Mouse (Mus musculus) embryonic facial prominence, embryonic 12.5 days (tissue): ENCODE results near the gene Fam102a. TPM values are rescaled to one million over a fixed set of nuclear protein-coding genes. Genes with fewer than 3 reads are reported as not detected.
A peak's percentile ranks its signal among the peaks of the same experiment; 100 is the strongest.
"Not testable (repeated sequence)": the region's sequence is repeated elsewhere in the genome, so short reads cannot be mapped to it uniquely, and the experiment has no call there.

Experiments used
- ATAC-seq: fragments of 200-750 bp; cut with Nextera tagmentation; 2 replicates; pipeline ENCODE4 v1.8.0; 2017; ENCODE audit not compliant: insufficient number of reproducible peaks, insufficient read depth, low FRiP score, low TSS enrichment
- H3K27ac ChIP-seq: fragments of 300-500 bp; sonication (generic); 2 replicates; pipeline ENCODE4 v1.5.1; 2016; ENCODE audit warnings: mild to moderate bottlenecking
- H3K27me3 ChIP-seq: fragments of 300-500 bp; sonication (generic); 2 replicates; pipeline ENCODE4 v1.6.1; 2016; ENCODE audit warnings: mild to moderate bottlenecking, moderate library complexity
- H3K36me3 ChIP-seq: fragments of 300-500 bp; sonication (generic); 2 replicates; pipeline ENCODE4 v1.6.1; 2016; ENCODE audit warnings: mild to moderate bottlenecking
- H3K4me1 ChIP-seq: fragments of 300-500 bp; sonication (generic); 2 replicates; pipeline ENCODE4 v1.6.1; 2016
- H3K4me2 ChIP-seq: fragments of 300-500 bp; sonication (generic); replicated peaks from 2 replicates; pipeline ENCODE4 v1.6.1; 2016; ENCODE audit warnings: mild to moderate bottlenecking, moderate library complexity
- H3K4me3 ChIP-seq: fragments of 300-500 bp; sonication (generic); 2 replicates; pipeline ENCODE4 v1.5.1; 2016; ENCODE audit warnings: mild to moderate bottlenecking
- H3K9ac ChIP-seq: fragments of 300-500 bp; sonication (generic); 2 replicates; pipeline ENCODE4 v1.6.1; 2016; ENCODE audit warnings: mild to moderate bottlenecking, moderate library complexity
- H3K9me3 ChIP-seq: fragments of 300-500 bp; sonication (generic); 2 replicates; pipeline ENCODE4 v1.6.1; 2016; ENCODE audit warnings: mild to moderate bottlenecking, moderate library complexity
- WGBS: fragments of 180-500 bp; shearing (Covaris S2); methylation state at CpG from one replicate; pipeline ENCODE4 v1.1.7; 2016; 5-methylcytosine and 5-hydroxymethylcytosine counted together
- polyA plus RNA-seq: library from polyadenylated mRNA; unstranded; fragments of >200 nt; fragmentation: Nextera tagmentation; extraction: Ambion mirVana; gene quantifications from 2 replicates; pipeline ENCODE4 v1.2.1, GENCODE M21; 2016

Gene Fam102a
- polyA plus RNA-seq = 14.2 and 17.0 TPM in 2 replicates

GRCm38 (mm10) chr2:32534733-32535471, at the start of gene Fam102a:
TSS of gene Fam102a (plus strand) at chr2:32535332.
- Histone ChIP-seq H3K4me3 (peak within 1 kb of the TSS; percentile 79), H3K27ac (peak within 1 kb of the TSS; percentile 98), H3K4me2 (peak within 1 kb of the TSS; percentile 90), H3K36me3 (no peaks in the 10 kb centered on the region), H3K9ac (peak within 1 kb of the TSS; percentile 81), H3K9me3 (no peaks in the 10 kb centered on the region), H3K27me3 (no peaks in the 10 kb centered on the region), H3K4me1 (peaks cover 51% of the 10 kb centered on the region)
- WGBS = under 1% methylated on average over 67 of the region's 67 CpGs
- ATAC-seq = peak; percentile 86

GRCm38 (mm10) chr2:32485751-32486150, 49.4 kb upstream of the Fam102a start:
- 74% methylated on average over 4 of the region's 4 CpGs for WGBS

GRCm38 (mm10) chr2:32486155-32486554, 49.0 kb upstream of the Fam102a start:
- Histone ChIP-seq H3K4me1 (no peaks in the 10 kb centered on the region), H3K27ac (no peak overlapping the region), H3K4me2 (no peak overlapping the region), H3K9me3 (no peaks in the 10 kb centered on the region), H3K4me3 (no peak overlapping the region), H3K27me3 (no peaks in the 10 kb centered on the region), H3K9ac (no peak overlapping the region), H3K36me3 (no peaks in the 10 kb centered on the region)
- ATAC-seq = no peak
- WGBS = 92% methylated on average over 9 of the region's 9 CpGs

More at GRCm38 (mm10) chr2:32485751-32486150, 49.4 kb upstream of the Fam102a start:
- no peak for ATAC-seq
- Histone ChIP-seq H3K4me2 (no peak overlapping the region), H3K9me3 (no peaks in the 10 kb centered on the region), H3K4me1 (no peaks in the 10 kb centered on the region), H3K4me3 (no peak overlapping the region), H3K27ac (no peak overlapping the region), H3K36me3 (no peaks in the 10 kb centered on the region), H3K9ac (no peak overlapping the region), H3K27me3 (no peaks in the 10 kb centered on the region)

GRCm38 (mm10) chr2:32487124-32487623, 48.0 kb upstream of the Fam102a start:
- H3K27me3 ChIP-seq = no peaks in the 10 kb centered on the region
- no peak overlapping the region for H3K9ac ChIP-seq
- ATAC-seq = no peak
- no peaks in the 10 kb centered on the region for H3K4me1 ChIP-seq
- no peak overlapping the region for H3K4me2 ChIP-seq
- H3K9me3 ChIP-seq = no peaks in the 10 kb centered on the region
- H3K27ac ChIP-seq = no peak overlapping the region
- H3K4me3 ChIP-seq = no peak overlapping the region
- 12% methylated on average over 6 of the region's 6 CpGs for WGBS
- no peaks in the 10 kb centered on the region for H3K36me3 ChIP-seq

- no peak overlapping the region for H3K27ac ChIP-seq
- H3K9ac ChIP-seq = no peak overlapping the region
- ATAC-seq = no peak
- H3K9me3 ChIP-seq = no peaks in the 10 kb centered on the region
- H3K4me1 ChIP-seq = no peaks in the 10 kb centered on the region
- H3K4me3 ChIP-seq = no peak overlapping the region
- no peaks in the 10 kb centered on the region for H3K36me3 ChIP-seq
- no peaks in the 10 kb centered on the region for H3K27me3 ChIP-seq
- 2% methylated on average over 5 of the region's 5 CpGs for WGBS
- H3K4me2 ChIP-seq = no peak overlapping the region
These were observed 46.5 kb upstream of the Fam102a start for GRCm38 (mm10) chr2:32488679-32489078.

- not testable (repeated sequence) for H3K27ac ChIP-seq, ATAC-seq, H3K36me3 ChIP-seq, H3K9me3 ChIP-seq, H3K9ac ChIP-seq, H3K4me3 ChIP-seq, H3K27me3 ChIP-seq, H3K4me2 ChIP-seq, H3K4me1 ChIP-seq
These were observed 44.4 kb upstream of the Fam102a start for GRCm38 (mm10) chr2:32490730-32491129.

GRCm38 (mm10) chr2:32492661-32493060, 42.5 kb upstream of the Fam102a start:
- WGBS = 74% methylated on average over 2 of the region's 2 CpGs
- Histone ChIP-seq H3K36me3 (no peaks in the 10 kb centered on the region), H3K4me1 (no peaks in the 10 kb centered on the region), H3K9ac (no peak overlapping the region), H3K27ac (no peak overlapping the region), H3K9me3 (no peaks in the 10 kb centered on the region), H3K4me3 (no peak overlapping the region), H3K27me3 (no peaks in the 10 kb centered on the region), H3K4me2 (no peak overlapping the region)
- no peak for ATAC-seq

GRCm38 (mm10) chr2:32493301-32493701, 41.8 kb upstream of the Fam102a start:
- Histone ChIP-seq H3K4me1 (no peaks in the 10 kb centered on the region), H3K9ac (0 out of 2 replicates have a peak overlapping the region, but pooled peaks have one; percentile 24), H3K9me3 (no peaks in the 10 kb centered on the region; the same call in 1 of the 2 replicates), H3K4me3 (no peak overlapping the region), H3K27ac (no peak overlapping the region), H3K36me3 (no peaks in the 10 kb centered on the region), H3K27me3 (no peaks in the 10 kb centered on the region), H3K4me2 (no peak overlapping the region)
- 71% methylated on average over 12 of the region's 12 CpGs for WGBS
- ATAC-seq = no peak

- Histone ChIP-seq H3K9ac (no peak overlapping the region), H3K9me3 (no peaks in the 10 kb centered on the region; the same call in 1 of the 2 replicates), H3K4me2 (no peak overlapping the region), H3K4me3 (no peak overlapping the region), H3K27ac (no peak overlapping the region), H3K27me3 (no peaks in the 10 kb centered on the region), H3K36me3 (no peaks in the 10 kb centered on the region), H3K4me1 (no peaks in the 10 kb centered on the region)
- ATAC-seq = no peak
- 71% methylated on average over 2 of the region's 2 CpGs for WGBS
These were observed 40.6 kb upstream of the Fam102a start for GRCm38 (mm10) chr2:32494522-32494921.

GRCm38 (mm10) chr2:32495185-32495726, 39.9 kb upstream of the Fam102a start:
- no peak overlapping the region for H3K27ac ChIP-seq
- no peaks in the 10 kb centered on the region; the same call in 1 of the 2 replicates for H3K9me3 ChIP-seq
- H3K36me3 ChIP-seq = no peaks in the 10 kb centered on the region
- no peak overlapping the region for H3K9ac ChIP-seq
- no peak overlapping the region for H3K4me2 ChIP-seq
- no peak for ATAC-seq
- no peaks in the 10 kb centered on the region for H3K27me3 ChIP-seq
- WGBS = 71% methylated on average over 20 of the region's 20 CpGs
- no peaks in the 10 kb centered on the region for H3K4me1 ChIP-seq
- H3K4me3 ChIP-seq = no peak overlapping the region

- H3K9ac ChIP-seq = no peak overlapping the region
- H3K36me3 ChIP-seq = no peaks in the 10 kb centered on the region
- no peaks in the 10 kb centered on the region; the same call in 1 of the 2 replicates for H3K9me3 ChIP-seq
- no peak overlapping the region for H3K27ac ChIP-seq
- no peak overlapping the region for H3K4me2 ChIP-seq
- 58% methylated on average over 5 of the region's 5 CpGs for WGBS
- ATAC-seq = no peak
- no peaks in the 10 kb centered on the region for H3K4me1 ChIP-seq
- H3K27me3 ChIP-seq = no peaks in the 10 kb centered on the region
- no peak overlapping the region for H3K4me3 ChIP-seq
These were observed 38.9 kb upstream of the Fam102a start for GRCm38 (mm10) chr2:32496190-32496589.

GRCm38 (mm10) chr2:32499365-32499764, 35.8 kb upstream of the Fam102a start:
- Histone ChIP-seq H3K36me3 (no peaks in the 10 kb centered on the region), H3K9ac (no peak overlapping the region), H3K27me3 (no peaks in the 10 kb centered on the region), H3K4me2 (no peak overlapping the region), H3K27ac (no peak overlapping the region), H3K9me3 (no peaks in the 10 kb centered on the region; the same call in 1 of the 2 replicates), H3K4me1 (no peaks in the 10 kb centered on the region), H3K4me3 (no peak overlapping the region)
- ATAC-seq = no peak
- WGBS = 93% methylated on average over 4 of the region's 4 CpGs
